Mouse (Mus musculus): Measurements from ENCODE around the gene Fam124b.

DNA sequence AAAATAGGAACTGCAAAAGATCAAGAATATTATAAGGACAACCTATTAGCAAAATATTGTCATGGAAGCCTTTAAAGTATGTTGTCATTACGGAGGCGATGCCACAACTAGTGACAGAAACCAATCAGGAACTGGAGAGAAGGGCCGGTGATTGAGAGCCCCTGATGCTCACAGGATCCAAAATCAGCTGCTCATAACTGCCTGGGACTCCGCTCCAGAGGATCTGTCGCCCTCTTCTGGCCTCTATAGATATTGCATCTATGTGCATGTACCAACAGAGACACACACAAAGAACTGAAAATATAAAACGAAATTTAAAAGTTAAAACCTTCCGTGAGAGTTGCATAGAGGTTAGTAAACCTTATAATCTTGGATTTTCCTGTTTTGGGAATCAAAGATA is 38.1 kb downstream of the Fam124b start:
- TF ChIP-seq CTCF (IDR thresholded peaks at IDR 0.05; ENCODE audit: control insufficient read depth, insufficient read depth, insufficient replicate concordance, low read depth, low read length) (peak; percentile 58; the same call in 1 of the 2 replicates), POLR2A (IDR thresholded peaks at IDR 0.05; ENCODE audit: control insufficient read depth, low read depth, low read length) (no peak)
